Mouse (Mus musculus) liver, postnatal 0 days (tissue): ENCODE results near the gene Slc8b1. TPM values are rescaled to one million over a fixed set of nuclear protein-coding genes. Genes with fewer than 3 reads are reported as not detected.
A peak's percentile ranks its signal among the peaks of the same experiment; 100 is the strongest.

Experiments
- ATAC-seq: fragments of 200-750 bp; cut with Nextera tagmentation; 2 replicates; pipeline ENCODE4 v1.8.0; 2017; ENCODE audit warnings: mild to moderate bottlenecking, moderate library complexity
- DNase-seq: peaks from one replicate; pipeline ENCODE4 v3.0.0-alpha.2; 2016
- H3K27ac ChIP-seq: fragments of 300-500 bp; sonication (generic); 2 replicates; pipeline ENCODE4 v1.5.1; 2014; ENCODE audit warnings: antibody characterized with exemption, moderate library complexity, mild to moderate bottlenecking, low read depth
- H3K27me3 ChIP-seq: fragments of 300-500 bp; sonication (generic); 2 replicates; pipeline ENCODE4 v1.6.1; 2014; ENCODE audit warnings: low read length, control low read depth, mixed read lengths; ENCODE audit not compliant: insufficient read depth
- H3K36me3 ChIP-seq: fragments of 300-500 bp; sonication (generic); replicated peaks from 2 replicates; pipeline ENCODE4 v1.6.1; 2014; ENCODE audit warnings: mild to moderate bottlenecking, control low read depth, low read length, moderate library complexity, mixed read lengths; ENCODE audit not compliant: insufficient read depth
- H3K4me1 ChIP-seq: fragments of 300-500 bp; sonication (generic); 2 replicates; pipeline ENCODE4 v1.6.1; 2014; ENCODE audit warnings: antibody characterized with exemption, mild to moderate bottlenecking, control low read depth; ENCODE audit not compliant: insufficient read depth
- H3K4me2 ChIP-seq: fragments of 300-500 bp; sonication (generic); 2 replicates; pipeline ENCODE4 v1.6.1; 2014; ENCODE audit warnings: low read depth, mild to moderate bottlenecking, low read length, moderate library complexity, mixed read lengths
- H3K4me3 ChIP-seq: fragments of 300-500 bp; sonication (generic); 2 replicates; pipeline ENCODE4 v1.5.1; 2014; ENCODE audit warnings: low read depth, low read length
- H3K9ac ChIP-seq: fragments of 300-500 bp; sonication (generic); replicated peaks from 2 replicates; pipeline ENCODE4 v1.6.1; 2014; ENCODE audit warnings: mild to moderate bottlenecking, moderate library complexity
- H3K9me3 ChIP-seq: fragments of 300-500 bp; sonication (generic); 2 replicates; pipeline ENCODE4 v1.6.1; 2016; ENCODE audit warnings: mild to moderate bottlenecking, control low read depth, low read length, mixed read lengths
- CTCF ChIP-seq: sonication (generic); IDR thresholded peaks from 2 replicates; pipeline ENCODE4 v1.5.1; 2016; ENCODE audit warnings: antibody characterized with exemption, low read depth
- EP300 ChIP-seq: IDR thresholded peaks from 2 replicates; pipeline ENCODE4 v1.6.1; 2016; ENCODE audit warnings: antibody characterized with exemption, low read depth, mild to moderate bottlenecking
- WGBS: fragments of 180-500 bp; shearing (Covaris S2); extraction: QIAGEN DNeasy Blood & Tissue Kit; methylation state at CpG from one replicate; pipeline ENCODE4 v1.1.7; 2014; ENCODE audit not compliant: insufficient replicate concordance; 5-methylcytosine and 5-hydroxymethylcytosine counted together
- polyA plus RNA-seq: library from polyadenylated mRNA; unstranded; fragments of >200 nt; fragmentation: Nextera tagmentation; extraction: Ambion mirVana; gene quantifications from 2 replicates; pipeline ENCODE4 v1.2.1, GENCODE M21; 2015

The Slc8b1 gene
- polyA plus RNA-seq, 1 experiment from 2014 or later, result 15.3 TPM

DNA sequence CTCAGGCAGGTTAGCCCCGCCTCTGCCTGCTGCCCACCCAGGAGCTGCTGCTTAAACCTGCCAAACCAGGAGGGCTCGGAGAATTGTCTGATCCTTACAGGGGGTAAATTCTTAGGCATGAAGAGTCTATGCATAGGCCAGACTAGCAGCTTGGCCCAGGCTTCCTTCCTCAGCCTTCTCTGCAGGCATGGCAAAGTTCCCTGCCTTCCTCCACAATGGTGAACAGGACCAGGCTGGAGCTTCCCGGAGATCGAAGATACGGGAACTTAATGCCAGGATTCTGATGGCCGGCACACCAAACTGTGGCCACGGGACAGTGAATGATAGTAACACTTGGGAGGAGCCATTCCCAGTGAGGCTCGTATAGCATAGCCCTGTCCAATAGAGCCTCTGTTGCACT, 47.1 kb downstream of the Slc8b1 start:
- H3K4me2 ChIP-seq, result peak overlapping the region; percentile 67
- H3K36me3 ChIP-seq, result peaks cover 47% of the 10 kb centered on the region
- H3K27ac ChIP-seq, result no peak overlapping the region

DNA sequence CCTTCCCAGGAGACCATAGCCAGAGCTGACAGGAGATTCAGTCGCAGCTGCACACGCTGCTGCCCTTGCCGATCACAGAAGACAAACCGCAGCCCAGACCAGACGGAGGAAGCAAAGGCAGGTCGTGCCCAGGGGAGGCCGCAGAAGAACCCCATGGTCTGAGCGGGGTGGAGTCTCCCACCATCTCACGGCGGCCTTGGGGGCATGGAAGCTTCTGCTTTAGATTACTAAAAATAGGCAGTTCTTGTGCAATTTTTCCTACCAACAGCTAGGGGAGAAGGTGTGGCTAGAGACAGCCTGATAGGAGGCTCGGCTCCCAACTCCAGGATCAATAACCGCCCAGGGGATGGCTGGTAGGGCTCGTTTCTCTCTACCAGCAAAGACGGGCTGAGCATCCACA, 47.8 kb downstream of the Slc8b1 start:
- DNase-seq, result peak; percentile 68
- H3K36me3 ChIP-seq, result peaks cover 40% of the 10 kb centered on the region
- H3K9ac ChIP-seq, result 0 out of 2 replicates have a peak overlapping the region, but pooled peaks have one; percentile 28
- H3K4me2 ChIP-seq, result peak overlapping the region; percentile 67
- no peaks in the 10 kb centered on the region for H3K9me3 ChIP-seq
- no peaks in the 10 kb centered on the region for H3K27me3 ChIP-seq
- peak overlapping the region; percentile 29 for H3K4me3 ChIP-seq
- peak; percentile 59 for ATAC-seq
- peak overlapping the region; percentile 72; the same call in 1 of the 2 replicates for H3K27ac ChIP-seq
- 14% methylated on average over 14 of the region's 14 CpGs for WGBS
- H3K4me1 ChIP-seq, result peaks cover 37% of the 10 kb centered on the region
- TF ChIP-seq EP300 (peak; percentile 51; the same call in 1 of the 2 replicates), CTCF (0 out of 2 replicates have a peak, but pooled peaks have one; percentile 15)

More for the DNA sequence above, 47.1 kb downstream of the Slc8b1 start:
- H3K9ac ChIP-seq, result no peak overlapping the region
- no peaks in the 10 kb centered on the region for H3K9me3 ChIP-seq
- ATAC-seq (no peak), DNase-seq (no peak)
- no peak overlapping the region for H3K4me3 ChIP-seq
- H3K4me1 ChIP-seq, result peaks cover 30% of the 10 kb centered on the region
- TF ChIP-seq EP300 (no peak), CTCF (no peak)
- H3K27me3 ChIP-seq, result no peaks in the 10 kb centered on the region
- 62% methylated on average over 8 of the region's 8 CpGs for WGBS

DNA sequence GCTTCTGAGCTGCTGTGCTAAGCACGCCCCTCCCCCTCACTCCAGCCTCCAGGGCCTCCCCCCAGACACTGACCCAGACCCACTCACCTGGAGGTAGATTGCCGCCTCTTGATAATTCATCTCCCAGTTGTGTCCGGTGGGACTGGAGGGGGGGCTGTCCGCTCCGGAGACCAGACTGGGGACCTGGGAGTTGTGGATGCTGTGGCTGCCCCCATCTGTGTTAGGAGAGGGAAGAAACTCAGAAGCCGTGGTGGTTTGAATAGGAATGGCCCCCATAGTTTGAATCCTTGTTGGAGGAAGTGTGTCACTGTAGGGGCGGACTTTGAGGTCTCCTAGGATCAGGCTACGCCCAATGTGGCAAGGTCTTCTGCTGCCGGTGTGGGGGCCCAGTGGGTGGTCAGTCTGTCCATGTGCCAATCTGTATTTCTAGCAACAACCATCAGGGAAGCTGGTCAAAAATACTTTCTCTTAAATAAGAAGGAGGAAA, 49.2 kb downstream of the Slc8b1 start:
- no peaks in the 10 kb centered on the region for H3K27me3 ChIP-seq
- TF ChIP-seq CTCF (no peak), EP300 (no peak)
- DNase-seq, result no peak
- H3K4me2 ChIP-seq, result peak overlapping the region; percentile 67
- ATAC-seq, result no peak
- no peaks in the 10 kb centered on the region for H3K9me3 ChIP-seq
- 34% methylated on average over 9 of the region's 9 CpGs for WGBS
- peaks cover 28% of the 10 kb centered on the region for H3K36me3 ChIP-seq
- peak overlapping the region; percentile 94 for H3K27ac ChIP-seq
- H3K4me3 ChIP-seq, result peak overlapping the region; percentile 30
- H3K4me1 ChIP-seq, result peaks cover 38% of the 10 kb centered on the region
- peak overlapping the region; percentile 36; the same call in 1 of the 2 replicates for H3K9ac ChIP-seq

DNA sequence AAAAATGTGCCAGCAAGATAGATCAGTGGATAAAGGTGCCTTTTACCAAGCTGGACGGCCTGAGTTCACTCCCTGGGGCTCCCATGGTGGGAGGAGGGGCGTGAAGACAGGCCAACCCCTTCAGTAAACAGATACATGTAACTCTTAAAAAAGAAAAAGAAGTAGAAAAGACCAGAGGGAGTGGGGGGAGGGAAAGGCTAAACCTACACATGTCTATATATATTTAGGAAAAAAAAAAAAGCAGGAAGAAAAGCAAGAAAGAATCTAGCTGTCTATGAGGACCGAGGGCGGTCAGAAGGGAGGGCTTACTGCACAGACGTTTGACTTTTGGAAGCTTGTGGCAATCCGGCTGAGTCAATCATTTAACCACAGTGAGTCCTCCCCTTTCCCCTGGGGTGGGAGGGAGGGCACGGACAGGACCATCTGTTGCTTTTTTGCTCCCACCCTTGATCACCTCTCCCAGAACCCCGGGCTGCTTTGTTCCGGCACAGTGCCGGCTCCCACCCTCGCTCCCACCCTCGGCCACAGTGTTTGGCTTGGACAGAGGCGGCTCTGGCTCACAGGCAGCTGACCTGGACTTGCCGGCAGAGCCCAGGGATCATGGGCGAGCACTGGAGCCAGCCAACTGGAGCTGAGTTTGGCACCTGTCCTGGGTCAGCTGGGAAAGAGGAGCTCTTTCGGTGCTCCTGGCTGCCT, 49.8 kb downstream of the Slc8b1 start:
- H3K9me3 ChIP-seq, result no peaks in the 10 kb centered on the region
- H3K4me1 ChIP-seq, result peaks cover 41% of the 10 kb centered on the region
- 11% methylated on average over 16 of the region's 16 CpGs for WGBS
- ATAC-seq (peak; percentile 68), DNase-seq (peak; percentile 79)
- TF ChIP-seq CTCF (no peak), EP300 (no peak)
- H3K4me2 ChIP-seq, result peak overlapping the region; percentile 67
- H3K27me3 ChIP-seq, result no peaks in the 10 kb centered on the region
- H3K9ac ChIP-seq, result peak overlapping the region; percentile 53
- H3K4me3 ChIP-seq, result peak overlapping the region; percentile 30
- peak overlapping the region; percentile 94 for H3K27ac ChIP-seq
- peaks cover 22% of the 10 kb centered on the region for H3K36me3 ChIP-seq

DNA sequence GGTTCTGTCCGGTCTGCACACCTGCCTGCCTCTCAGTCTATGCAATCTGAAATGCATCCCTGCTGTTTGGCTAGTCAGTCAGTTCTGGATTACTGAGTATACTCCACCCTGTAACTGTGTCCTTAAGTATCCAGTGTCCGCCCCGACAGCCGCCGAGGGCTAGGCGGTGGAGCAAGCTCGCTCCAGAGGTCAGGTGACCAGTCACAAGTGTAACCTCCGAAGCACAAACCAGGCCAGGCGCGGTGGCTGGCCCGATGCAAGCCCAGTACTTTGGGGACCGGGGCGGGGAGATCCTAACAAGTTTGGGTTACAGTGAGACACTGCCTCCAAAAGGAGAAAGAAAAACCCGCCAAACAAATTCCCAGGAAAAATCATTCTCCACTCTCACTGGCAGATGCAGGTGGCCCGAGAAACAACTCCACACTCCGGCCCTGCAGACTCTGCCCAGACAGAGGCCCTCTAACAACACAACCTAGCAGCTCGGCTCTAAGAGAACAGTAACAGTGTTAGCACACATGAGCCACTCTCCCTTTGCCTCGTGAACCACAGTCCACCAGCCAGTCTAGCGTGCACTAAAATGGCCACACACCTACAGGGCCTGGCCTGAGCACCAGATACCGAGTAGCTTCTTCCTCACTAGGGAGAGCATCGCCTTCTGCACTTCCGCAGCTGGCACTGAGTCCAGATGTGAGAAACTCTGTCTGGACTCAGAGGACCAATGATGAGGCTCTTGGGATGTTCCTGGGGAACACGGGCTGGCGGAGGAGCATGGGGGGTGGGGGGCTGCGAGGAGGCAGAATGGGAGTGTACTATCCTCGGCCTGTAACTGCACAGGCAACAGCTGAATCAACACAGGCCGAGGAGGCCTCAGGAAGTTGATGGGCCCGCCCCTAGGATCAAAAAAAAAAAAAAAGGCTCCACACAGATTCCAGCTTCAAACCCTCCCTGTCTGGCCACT, 52.3 kb downstream of the Slc8b1 start:
- peaks cover 62% of the 10 kb centered on the region for H3K4me1 ChIP-seq
- no peaks in the 10 kb centered on the region for H3K9me3 ChIP-seq
- no peaks in the 10 kb centered on the region for H3K36me3 ChIP-seq
- no peak for TF ChIP-seq EP300
- no peak for TF ChIP-seq CTCF
- ATAC-seq (no peak), DNase-seq (peak; percentile 47)
- H3K4me2 ChIP-seq, result peak overlapping the region; percentile 19; the same call in 1 of the 2 replicates
- no peaks in the 10 kb centered on the region for H3K27me3 ChIP-seq
- H3K9ac ChIP-seq, result peak overlapping the region; percentile 38; the same call in 1 of the 2 replicates
- WGBS, result 47% methylated on average over 28 of the region's 28 CpGs
- H3K4me3 ChIP-seq, result no peak overlapping the region
- peak overlapping the region; percentile 91 for H3K27ac ChIP-seq
